Mouse (Mus musculus): ENCODE measurements at regions not wholly inside any gene's neighbourhood (a gene's known extent, or its start where the extent isn't known, plus 50 kb on each side); places are given as distances from the start of the nearest gene placed in this dataset.
"Not testable (repeated sequence)": the region's sequence is repeated elsewhere in the genome, so short reads cannot be mapped to it uniquely, and the experiment has no call there.

DNA sequence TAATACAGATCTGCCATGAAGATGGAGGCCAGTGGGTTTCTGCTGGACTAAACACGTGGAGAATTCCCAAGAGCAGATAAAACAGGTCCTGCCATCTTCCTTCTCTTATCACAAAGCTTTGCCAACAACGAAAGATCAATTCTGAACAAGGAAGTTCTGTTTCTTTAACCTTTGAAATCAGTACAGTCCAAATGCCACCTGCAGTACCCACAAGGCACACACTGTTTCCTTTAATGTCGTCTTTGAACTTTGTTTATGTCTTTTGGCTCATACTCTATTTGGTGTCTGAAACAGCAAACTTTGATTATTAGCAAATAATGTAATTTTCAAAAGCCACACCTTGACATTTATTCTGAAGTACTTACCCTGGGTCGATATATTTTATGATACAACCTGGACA is 536.5 kb downstream of the Bckdhb start:
- no peak for DNase-seq

DNA sequence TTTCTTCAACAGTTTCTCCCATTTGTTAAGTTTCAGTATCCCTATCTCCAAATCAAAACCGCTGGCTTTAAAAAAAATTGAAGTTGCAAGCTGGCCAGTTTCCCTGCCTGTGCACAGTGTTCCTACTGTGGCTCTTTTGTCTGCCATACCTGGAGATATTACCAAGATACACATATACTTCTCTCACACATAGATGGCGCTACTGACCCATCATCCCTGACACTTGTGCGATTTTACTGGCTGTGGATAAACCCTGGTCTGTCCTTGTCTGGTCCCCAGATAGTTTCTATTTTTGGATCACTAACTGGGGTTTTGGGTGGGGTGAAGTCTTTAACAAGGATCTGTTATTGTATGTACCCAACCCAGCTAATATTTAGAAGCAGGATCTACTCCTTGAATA is 541.8 kb downstream of the Bckdhb start:
- DNase-seq, result no peak

DNA sequence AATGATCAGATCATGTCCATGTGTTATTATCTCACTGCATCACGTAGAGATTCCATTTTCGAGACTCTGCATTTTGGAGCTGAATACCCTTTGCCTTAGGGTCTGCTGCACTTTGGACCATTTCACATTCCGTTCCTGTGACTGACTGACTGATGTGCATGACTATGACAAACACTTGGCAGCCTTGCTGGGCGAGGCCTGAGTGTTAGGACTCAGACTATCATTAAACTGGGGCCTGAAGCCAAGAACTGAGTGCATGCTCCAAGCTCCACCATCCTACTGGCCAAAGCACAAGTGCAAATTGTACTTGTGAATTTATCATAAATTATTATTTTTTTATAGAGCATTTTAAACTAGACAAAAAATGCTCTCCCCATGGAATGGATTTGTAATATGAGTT is 547.8 kb downstream of the Bckdhb start:
- DNase-seq, result peak; percentile 54

DNA sequence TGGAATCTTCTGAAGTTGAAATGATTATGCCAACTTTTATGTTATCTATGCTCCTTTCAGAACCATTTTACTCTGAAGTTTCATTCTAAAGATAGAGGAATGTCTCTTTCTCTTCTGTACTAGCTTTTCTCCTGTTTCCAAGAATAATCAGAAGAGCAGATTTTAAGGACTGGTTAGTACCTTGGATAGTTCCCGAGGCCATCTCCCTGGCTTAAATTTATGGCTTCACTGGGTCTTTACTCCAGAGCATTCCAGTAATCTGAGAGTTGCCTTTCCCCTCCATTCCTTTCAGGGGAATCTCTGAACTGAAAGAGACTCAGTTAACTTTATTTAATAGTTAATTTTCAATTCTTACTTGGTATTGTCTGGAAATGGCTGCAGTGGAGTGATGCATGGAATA is 551.0 kb downstream of the Bckdhb start:
- no peak for DNase-seq

DNA sequence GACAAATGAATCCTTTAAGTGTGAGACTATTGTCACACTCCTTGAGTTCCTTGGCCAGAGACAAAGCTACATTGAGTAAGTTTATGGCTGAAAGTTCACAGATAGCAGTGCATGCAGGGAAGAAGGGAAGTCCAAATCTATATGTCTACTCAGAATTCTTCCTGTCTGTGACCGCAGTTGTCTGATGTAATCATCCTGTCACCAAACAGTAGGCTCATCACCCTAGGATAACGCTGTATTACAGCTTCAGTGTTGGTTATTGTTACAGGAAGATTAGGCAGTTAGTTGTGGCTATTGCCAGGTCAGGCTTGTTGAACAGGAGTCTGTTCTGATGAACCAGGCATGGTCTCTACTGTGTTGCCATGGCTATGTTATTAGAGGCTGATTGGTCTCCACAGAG is 574.6 kb downstream of the Bckdhb start:
- no peak for DNase-seq

DNA sequence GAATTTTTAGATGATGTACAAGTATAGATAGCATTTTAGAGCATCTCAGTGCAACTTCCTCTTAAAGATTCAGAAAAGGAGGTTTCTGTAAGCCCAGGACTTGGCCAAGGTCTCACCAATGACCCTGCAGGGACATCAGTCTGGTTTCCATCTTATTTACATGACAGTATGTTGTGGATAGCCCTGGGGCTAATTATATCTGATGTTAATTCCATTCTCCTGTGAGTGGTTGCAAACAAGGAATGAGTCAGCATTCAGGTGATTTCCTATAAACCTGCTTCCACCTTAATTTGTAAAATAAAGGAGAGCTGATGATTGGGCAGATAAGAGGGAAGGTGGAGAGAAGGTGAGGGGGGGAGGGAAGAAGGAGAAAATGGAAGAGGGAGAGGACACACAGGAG is 578.0 kb downstream of the Bckdhb start:
- not testable (repeated sequence) for DNase-seq

DNA sequence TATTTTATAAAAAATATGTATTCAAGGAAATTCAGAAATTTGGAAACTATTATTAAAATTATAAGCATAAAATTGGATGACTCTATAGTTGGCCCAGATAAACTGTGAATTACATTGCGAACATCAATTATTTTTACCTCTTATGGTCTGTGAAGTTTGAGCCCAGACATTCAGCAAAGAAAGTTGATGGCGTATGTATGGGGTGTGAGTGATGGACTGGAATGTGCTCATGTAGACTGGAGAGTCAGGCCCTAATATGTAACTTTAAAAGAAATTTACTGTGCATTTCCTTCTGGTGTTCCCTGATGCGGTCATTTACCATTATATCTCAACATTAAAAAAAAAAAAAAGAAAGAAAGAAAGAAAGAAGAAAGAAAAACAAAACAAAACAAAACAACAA is 592.1 kb downstream of the Bckdhb start:
- no peak for DNase-seq

DNA sequence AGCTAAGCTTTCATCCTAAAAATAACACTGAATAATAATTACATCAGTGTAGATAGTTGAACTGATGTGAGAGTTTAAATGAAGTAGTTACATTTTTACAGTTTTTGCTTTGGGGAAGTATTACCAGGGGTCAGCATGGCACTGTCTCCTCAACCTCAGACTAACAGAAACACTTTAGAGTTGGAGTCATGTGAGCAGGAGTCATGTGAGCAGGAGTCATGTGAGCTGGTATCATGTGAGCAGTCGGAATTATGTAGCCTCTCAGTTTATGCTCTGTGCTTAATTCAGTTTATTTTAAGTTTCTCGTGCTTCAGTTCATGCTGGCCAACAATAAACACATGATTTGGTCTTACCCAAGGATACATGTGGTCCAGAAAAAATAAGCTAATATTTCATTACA is 620.5 kb downstream of the Bckdhb start:
- no peak for DNase-seq

DNA sequence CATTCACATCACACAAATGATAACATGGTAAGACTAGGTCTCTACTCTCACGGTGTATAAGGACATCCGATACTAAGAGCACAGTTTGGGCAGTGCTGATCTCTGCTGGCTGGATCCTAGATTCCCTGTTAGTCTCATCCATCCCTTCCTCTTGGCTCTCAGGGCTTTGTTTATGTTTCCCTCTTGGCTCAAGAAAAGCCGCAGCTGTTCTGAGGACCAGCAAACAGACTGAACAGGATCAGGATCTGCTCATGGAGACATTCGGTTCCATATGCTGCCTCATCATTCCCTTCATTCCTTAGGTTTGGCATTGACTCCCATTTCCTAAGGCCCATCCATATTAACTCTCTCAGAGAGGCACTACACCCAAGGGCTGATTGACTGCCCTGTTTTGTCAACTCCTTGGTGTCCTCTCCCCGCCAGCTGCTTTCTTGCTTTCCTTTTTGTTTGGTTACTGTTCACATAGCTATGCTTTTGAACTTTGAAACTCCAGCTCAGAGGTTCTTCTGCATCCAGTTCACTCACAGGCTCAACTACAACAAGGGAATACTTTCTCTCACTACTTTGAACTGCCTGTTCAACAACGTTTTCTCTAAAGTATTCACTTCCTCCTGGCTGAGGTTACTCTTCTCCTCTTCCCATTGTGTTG is 623.2 kb downstream of the Bckdhb start:
- no peak for DNase-seq

DNA sequence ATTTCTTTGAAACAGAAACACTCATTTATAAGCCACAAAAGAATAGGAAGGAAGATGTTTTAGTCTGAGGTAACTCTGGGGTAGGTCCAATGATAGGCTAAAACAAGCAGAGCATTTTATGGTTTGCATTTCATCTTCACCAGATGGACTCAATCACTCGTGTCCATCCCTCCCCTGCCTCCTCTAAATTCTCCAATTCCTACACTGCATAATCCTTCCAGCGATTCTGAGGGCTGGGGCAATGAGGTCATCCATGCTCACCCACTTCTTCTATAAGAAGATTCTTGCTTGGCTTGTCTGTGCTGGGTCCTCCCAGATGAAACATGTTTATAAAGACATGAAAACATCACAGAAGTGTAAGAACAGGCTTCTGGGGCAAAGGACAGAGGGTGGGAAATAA is 630.3 kb downstream of the Bckdhb start:
- DNase-seq, result no peak

DNA sequence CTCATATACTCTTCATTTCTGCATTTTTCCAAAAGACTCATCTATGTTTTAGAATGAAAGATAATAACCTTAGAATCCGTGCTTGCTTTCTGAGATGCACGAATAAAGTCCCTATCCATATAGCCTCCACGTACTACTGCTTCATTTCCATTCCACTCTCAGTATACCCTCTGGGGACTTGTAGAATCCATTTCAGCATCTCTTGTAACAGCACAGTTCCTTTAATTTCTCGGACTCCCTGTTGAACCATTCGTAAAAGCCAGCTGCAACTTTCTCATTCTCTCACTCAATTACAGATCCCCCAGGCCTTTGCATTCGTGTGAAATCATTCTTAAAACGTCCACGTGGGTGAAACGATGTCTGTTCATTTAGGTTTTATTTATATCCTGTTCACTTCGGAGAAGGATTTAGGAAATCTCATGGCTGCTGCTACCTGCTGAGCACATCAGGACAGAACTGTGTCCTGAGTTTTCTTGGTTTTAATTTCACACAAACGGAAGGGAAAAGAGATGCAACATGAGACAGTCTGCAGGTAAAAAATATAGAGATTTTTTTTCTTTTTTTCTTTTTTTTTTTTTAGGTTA is 631.4 kb downstream of the Bckdhb start:
- no peak for DNase-seq

DNA sequence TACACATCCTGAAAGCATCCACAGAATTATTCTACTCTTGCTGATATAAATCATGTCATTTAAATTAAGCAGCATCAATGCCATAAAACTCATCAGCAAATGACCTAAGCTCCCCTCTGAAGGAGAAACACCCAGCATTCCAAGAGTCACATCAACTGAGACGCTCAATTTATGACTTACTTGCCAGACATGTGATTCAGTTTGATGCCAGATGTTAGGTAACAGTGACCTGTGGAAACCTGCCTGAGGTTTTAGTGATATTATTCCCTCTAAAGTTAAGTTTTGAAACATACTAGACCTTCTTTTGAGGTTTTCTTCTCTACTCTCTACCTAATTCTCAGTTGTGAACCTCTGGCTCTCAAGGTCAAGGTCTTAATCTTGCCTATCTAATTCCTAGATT is 633.4 kb downstream of the Bckdhb start:
- no peak for DNase-seq

DNA sequence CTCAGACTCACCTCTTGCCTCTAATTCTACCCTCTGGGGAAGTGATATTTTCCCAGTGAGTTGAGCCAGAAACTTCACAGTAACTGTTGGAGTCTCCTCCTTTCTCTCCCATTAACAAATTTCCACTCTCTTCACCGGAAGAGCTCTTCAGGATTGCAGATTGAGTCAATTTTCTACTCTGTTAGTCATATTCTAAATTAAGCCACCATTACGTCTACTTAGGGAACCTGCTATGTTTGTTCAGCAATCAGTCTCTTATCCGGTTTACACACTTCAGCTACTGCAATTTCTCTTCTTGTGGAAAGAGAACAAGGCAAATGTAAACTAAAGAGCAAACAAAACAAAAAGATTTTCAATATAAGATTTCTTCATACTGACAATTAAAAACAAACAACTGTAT is 644.6 kb downstream of the Bckdhb start:
- no peak for DNase-seq

DNA sequence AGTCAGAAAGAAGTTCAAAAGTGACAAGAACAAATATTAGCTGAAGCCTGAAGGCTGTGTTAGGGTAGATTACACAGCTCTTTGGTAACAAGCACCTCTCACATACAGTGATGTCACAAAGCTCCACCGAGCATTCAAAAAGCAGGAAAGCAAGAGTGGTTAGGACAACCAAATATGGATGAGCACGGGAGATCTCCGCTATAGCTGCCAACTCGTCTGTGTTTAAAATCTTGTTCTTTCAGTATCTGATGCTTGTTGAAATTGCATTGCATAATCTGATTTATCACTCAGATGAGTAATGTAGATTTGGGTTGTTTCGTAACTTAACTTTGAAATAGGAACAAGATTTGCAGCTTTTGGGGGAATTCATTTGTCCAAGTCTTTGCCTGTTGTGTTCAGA is 652.8 kb downstream of the Bckdhb start:
- DNase-seq, result no peak

DNA sequence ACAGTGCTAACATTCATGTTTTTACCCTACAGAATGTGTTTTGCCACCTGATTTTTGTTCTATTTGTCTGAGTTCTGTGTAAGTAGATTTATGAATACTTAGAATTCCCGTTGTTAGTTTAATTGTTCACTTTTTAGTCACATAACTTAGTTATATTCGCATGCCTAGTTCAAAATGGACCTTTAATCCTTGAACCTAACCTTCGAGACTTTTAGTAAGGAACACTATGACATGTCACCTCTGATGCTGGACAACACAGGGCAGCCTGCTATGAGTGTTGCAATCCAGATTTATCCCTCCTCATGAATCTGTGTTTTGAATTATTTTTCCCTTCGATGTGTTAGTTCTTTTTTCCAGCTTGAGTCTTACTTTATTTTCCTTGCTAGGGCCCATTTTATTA is 662.8 kb downstream of the Bckdhb start:
- no peak for DNase-seq

DNA sequence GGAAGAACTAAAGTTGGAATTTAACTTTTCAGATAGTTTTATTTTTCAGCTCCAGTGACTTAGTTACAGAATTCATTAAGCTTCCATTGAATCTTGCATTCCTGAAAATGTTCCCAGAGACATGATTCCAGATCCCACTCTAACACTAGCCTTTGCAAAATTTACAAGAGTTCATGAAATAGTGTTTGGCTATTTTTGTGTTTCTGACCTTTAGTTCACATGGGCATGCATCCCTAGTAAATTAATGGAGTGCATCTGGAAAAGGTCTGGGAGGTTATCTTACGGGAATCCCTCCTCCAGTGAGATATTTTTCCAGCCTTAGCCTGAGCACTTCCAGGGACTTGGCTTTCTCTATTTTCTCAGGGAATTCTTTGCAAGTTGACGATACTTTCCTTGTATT is 669.8 kb downstream of the Bckdhb start:
- DNase-seq, result no peak
